Mouse (Mus musculus) embryo, embryonic 11 days (tissue): ENCODE data around the gene Pccb.

Experiments used
- DNase-seq: peaks from one replicate; pipeline ENCODE4 v3.0.0-alpha.2; 2015

Pccb gene

DNA sequence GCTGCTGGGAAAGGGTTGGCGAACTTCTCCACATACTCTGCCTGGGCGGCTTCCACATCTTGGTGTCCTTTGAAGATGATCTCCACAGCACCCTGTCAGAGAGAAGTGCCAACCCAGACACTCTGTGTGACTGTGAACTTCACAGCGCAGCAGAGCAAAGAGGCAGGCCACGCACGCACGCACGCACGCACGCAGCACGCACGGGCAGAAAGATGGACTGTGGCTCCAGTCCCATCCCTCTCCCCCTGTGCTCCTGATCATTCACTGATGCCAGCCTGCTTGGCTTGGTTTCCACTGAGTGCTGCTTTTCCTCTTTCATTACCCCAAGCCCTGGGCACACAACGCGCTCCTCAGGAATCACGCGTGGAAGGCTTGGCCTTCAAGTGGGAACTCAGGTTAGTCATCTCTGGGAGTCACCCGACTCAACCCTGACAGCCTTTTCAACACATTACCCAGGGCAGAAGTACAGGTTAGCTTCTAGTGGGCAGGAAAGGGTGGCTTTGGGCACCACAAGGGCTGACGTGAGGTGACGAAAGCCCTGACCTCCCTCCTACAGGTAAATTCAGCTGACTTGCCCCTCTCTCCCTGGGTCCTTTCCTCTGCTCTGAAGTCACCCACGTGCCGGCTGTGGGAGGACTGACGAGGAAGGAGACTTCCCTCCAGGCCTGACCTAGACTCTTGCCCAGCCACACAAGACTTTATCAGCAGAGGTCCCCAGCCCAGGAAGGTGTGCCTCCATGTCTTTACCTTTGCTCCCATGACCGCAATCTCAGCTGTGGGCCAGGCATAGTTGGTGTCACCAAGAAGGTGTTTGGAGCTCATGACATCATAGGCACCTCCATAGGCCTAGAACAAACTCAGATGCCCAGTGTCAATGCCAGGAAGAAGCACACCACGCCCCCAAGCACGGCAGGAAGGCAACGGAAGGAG lies 50.1 kb downstream of the Pccb start:
- no peak for DNase-seq

DNA sequence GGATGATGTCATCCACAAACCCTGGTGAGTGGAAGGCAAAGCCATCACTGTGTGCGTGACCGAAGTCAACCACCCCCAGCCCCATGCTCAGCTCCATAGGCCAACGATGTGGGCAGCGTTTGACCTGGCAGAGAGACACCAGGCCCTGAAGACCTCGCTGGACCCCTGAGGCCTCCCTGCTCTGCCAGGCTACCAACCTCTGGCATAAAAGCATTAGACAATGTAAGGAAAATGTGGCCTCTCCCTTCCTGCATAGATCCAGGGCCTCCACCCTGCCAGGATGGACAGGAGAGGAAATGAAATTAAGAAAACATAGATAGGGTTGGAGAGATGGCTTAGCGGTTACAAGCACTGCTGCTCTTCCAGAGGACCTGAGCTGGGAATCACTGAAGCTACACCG lies 51.9 kb downstream of the Pccb start:
- DNase-seq, result no peak

DNA sequence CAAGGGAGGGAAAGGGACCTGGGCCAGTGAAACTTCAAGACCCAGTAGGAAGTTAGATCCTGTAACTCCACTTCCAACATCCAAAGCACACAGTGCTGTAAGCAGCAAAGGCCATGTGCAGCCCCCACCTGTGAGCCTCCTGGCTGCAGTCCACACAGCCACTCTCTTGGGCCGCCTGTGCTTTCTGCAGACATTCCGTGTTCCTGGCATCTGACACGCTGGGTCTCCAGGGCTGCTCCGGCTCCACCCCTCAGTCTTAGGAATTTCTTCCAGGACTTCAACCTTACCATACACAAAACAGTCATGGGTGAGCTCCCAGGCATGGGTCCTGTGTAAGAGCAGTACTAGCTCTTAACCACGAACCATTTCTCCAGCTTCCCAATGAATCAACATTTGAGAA lies 55.4 kb downstream of the Pccb start:
- DNase-seq, result no peak

DNA sequence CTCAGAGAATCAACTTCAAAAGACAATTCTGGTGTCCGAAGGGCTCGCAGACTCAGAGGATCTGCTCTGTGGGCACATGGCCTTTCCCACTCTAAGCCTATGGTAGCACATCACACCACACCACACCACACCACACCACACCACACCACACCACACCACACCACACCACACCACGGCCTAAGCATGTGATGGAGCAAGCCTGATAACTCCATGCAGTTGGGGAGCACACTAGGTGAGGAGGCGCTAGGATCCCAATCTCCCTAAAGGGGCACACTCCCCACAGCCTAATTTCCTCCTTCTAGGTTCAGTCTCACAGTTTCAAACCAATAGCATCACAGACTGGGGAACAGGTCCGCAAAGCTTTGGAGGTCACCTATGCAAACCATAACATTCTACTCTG lies 56.0 kb downstream of the Pccb start:
- no peak for DNase-seq

DNA sequence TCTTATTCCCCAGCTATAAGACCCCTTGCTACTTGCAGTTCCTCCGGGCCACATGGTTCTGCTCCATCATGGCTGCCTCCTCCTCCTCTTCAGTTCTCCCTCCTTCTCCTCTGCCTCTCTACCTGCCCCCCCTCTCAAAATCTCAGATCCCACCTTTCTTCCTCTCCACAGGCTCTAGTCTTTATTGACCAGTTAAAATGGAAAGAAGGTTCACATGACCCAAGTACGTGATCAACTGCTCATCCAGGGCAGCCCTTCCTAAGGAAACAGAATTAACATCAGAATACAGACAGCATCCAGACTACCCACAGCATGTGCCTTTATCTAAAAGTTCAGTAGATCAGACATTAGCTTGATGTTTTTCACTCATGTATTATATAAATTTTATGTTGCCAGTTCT lies 65.2 kb downstream of the Pccb start:
- DNase-seq, result no peak

DNA sequence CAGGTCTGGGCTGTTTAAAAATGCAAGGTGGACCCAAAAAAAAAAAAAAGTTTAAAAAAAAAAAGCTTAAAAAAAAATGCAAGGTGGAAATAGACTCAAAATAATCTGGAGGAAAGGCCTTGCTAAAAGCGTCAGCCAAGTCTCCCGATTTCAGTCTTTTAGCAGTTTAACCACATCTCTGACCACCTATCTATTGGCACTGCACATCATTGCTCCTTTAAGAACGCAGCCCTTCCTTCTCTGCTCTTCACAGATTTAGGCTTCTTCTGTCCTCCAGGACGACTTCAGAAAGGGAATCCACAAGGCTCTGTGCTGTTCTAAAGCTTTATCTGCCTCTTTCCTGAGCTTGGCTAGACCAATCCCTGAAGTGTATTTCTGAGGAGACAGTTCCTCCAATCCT lies 70.6 kb downstream of the Pccb start:
- no peak for DNase-seq

DNA sequence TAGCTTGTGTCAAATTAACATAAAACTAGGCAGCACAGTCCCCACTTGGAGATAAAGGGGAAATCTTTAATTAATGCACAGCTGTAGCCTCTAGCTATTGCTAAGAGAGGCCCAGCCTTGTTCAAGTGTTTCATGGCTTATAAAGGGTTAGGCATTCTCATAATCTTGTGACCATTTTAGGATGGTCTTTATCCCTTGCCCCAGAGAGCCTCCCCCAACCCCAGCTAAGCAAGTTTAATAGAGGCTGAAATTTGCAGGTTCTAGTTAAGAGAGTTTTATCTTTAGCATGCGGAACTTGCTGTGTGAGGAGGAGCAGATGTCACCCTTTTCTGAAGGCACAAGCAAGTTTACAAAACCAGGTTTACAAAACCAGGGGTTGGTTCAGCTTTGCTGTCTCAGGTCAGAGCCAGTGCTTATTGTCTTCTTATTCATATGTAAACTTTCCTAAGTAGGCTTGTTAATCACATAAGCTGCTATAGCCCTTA lies 71.2 kb downstream of the Pccb start:
- no peak for DNase-seq

DNA sequence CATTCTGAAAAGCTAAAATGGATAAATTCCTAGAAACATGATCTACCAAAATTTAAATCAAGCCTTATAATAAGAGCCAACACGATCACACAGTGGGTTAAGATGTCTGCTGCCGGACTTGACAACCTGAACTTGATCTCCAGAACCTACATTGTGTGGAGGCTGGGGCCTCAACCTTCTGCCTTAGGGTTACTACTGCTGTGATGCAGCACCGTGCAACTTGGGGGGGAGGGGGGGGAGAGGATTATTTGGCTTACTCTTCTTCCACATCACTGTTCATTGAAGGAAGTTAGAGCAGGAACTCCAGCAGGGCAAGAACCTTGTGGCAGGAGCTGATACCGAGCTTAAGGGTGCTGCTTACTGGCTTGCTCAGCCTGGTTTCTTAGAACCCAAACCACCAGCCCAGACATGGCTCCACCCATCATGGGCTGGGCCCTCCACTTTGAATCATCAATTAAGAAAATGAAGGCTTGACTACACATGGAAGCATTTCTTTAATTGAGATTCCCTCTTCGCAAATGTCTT lies 71.7 kb downstream of the Pccb start:
- peak; percentile 3 for DNase-seq

DNA sequence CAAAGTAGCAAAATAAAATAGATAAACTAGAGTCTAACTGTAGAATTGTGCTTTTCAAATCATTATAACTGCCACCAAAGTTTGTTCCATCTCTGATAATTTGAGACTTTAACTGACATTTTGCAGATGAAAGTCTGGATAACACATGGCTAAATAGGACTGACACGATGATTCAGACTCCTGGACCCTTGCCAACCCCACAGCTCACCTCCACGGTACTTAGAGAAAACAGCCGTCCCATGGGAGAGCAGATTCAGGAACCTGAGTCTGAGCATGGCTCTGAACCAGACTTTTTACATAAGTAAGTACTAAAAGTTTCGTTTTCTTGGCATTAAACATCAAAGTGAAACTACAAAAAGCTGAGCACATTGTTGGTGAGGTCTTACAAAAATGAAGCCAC lies 83.2 kb downstream of the Pccb start:
- DNase-seq, result peak; percentile 25

DNA sequence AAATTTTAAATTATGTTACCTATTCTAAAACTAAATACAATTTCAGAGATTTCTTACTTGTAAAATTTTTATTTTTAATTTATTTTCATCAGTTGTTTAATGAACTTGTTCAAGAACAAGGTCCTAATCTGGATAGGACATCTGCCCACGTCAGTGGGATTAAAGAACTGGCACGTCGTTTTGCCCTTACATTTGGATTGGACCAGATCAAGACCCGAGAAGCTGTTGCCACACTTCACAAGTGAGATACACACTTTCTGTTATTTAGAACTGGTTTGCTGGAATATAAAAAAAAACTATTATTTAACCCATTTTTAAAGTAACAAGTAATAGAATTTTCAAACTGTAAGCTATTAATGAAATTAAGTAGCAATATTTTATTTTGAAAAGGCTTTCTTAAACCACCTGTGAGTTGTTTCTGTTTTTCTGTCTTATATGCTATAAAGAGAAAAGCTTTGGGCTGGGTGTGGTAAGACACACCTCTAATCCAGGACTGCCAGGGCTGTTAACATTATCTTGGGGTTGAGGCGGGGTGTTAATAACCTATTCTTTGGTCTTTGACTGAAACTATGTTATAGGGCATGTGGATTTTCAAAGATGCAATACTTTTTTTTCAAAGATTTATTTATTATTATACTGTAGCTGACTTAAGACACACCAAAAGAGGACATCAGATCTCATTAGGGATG lies 89.9 kb downstream of the Pccb start:
- DNase-seq, result no peak

DNA sequence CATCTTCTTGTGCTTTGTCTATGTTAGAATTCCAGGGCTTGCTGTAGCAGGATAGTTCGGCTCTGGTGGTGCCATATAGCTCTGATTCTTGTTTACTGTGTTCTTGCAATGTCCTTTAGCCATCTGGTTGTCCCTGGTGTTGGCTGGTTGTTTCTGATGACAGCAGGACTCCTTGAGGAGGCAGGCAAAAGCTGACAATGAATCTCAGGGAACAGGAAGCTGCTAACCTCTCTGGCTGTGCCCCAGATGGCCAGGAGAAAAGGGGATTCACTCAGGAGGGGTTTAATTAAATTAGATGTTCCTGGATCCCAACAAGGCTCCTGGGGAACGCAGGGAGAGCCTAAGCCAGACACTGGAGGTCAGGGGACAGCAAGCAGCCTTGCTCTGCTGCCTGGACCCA lies 92.7 kb downstream of the Pccb start:
- no peak for DNase-seq
